Mouse (Mus musculus) CD4-positive, CD25-positive, alpha-beta regulatory T cell, adult 4 months (primary cell): ENCODE measurements around the gene Gm14124. TPM values are rescaled to one million over a fixed set of nuclear protein-coding genes. Genes with fewer than 3 reads are reported as not detected.
"Not testable (repeated sequence)": the region's sequence is repeated elsewhere in the genome, so short reads cannot be mapped to it uniquely, and the experiment has no call there.

Experiments used
- ATAC-seq: one replicate; pipeline ENCODE4 v1.8.0; 2017
- polyA plus RNA-seq, 2 experiments: library from polyadenylated mRNA; unstranded; fragments of 100-300 nt; shearing (Covaris generic); gene quantifications; one replicate each; pipeline ENCODE4 v1.2.1; 2017

Gm14124 gene
- polyA plus RNA-seq: under 1 TPM in 1 of 2 experiments, not detected in 1; 0.32 TPM

DNA sequence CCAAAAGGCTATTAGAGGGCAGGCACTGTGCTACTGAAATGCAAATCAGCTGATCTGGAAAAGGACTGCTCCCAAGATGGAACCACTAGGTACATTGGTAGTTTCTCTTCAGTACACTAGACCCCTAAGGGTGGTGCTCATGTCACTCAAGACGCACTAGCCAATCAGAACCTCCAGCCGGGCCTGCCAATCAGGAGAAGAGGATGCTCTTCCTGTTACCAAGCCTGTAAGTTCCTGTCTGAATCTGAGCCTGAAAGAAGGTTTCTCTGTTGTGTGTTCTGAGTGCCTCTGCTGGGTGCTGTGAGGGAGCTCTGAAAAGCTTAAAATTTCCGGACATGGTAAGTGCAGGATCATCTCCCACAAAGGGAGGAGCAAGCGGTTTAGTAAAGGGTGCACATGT is at the start of gene Gm14124:
Gene Gm14124, plus strand, starts transcription at position 227 of the 400 bp plus-strand sequence.
- not testable (repeated sequence) for ATAC-seq

DNA sequence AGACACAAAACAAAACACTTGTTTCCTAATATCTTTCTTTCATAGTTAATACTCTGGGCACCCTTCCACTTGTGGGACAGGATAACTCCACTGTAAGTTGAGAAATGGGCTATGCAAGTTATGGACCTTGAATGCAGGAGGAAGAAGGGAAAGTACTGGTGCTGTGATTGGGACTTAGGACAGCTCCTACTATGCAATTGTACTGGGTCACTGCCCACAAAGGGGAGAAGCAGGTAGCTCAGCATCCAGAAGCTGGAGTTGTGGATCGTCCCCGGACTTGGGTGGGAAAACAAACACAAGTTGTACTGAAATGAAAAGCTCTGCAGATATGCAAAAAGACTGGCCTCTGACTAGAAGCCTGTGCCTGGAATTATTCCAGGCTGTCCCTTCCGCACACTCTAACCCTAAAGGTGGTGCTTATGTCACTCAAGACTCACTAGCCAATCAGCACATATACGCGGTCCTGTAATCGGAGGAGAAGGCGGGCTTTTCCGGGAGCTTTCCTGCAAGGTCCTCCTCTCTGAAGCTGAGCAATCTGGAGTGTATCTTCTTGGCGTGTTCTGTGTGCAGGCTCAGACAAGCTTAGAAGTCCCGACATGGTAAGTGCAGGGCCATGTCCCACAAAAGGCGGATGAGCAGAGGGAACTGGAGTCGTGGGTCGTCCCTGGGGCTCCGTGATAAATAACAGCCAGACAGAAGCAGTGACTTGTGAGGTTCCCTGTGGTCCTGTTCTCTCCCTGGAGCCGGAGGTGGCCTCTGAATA is 39.5 kb upstream of the Gm14124 start, which contains the start of gene Zfp937:
Gene Zfp937, plus strand, starts transcription at position 474 of the 763 bp plus-strand sequence.
- ATAC-seq: peak; percentile 97

DNA sequence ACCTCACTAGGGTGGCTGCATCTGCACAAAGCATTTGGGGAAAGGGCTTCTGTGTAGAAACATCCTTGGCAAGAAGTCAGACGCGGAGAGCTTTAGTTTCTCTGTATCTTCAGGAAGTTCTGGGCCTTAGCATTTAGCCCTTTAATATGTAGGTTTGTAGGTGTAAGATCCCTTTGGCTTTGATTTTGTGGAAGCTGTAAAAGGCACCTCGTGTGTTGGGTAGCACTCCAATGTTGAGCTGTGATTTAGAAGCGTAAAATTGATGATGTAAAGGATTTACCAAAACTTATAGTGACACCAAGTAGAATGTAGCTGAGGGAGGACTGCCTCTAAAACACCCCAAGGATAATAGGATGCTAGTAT is 39.0 kb upstream of the Gm14124 start:
- ATAC-seq: peak; percentile 32

DNA sequence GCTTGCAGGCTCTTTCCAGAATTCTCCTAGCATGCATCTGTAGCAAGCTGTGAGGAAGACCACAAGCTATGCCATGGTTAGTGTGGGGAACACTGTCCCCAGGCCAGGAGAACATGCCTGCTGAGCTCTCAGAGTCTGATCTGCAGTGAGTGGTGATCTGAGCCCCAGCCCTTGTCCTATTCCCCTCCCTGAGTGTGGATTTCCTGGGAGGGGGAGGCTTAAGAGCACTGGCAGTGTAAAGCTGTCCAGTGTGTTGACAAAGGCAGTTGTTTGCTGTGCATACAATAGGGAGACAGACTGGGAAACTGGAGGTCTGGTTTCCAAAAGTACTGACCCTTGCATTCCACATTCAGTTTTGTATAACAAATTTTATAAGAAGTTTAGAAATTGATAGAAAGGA is 34.1 kb upstream of the Gm14124 start:
- ATAC-seq: not testable (repeated sequence)

DNA sequence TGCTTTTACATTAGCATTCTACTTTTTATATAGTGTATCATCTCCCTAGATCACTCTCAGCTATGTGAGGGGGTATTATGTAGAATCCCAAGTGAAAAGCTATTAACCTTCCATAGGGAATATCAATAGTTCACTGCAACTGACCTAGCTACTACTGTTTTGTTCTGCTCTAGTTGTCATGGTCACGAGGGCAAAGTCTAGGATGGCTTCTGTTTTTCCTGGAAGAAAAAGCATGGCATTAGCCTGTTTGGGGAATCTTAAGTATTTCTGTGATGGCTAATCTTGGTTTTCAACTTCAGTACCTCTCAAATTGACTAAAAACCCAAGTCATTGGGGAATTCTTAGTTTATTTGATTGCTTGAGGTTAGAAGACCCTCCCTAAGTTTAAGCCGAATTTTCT is 14.1 kb upstream of the Gm14124 start:
- no peak for ATAC-seq

DNA sequence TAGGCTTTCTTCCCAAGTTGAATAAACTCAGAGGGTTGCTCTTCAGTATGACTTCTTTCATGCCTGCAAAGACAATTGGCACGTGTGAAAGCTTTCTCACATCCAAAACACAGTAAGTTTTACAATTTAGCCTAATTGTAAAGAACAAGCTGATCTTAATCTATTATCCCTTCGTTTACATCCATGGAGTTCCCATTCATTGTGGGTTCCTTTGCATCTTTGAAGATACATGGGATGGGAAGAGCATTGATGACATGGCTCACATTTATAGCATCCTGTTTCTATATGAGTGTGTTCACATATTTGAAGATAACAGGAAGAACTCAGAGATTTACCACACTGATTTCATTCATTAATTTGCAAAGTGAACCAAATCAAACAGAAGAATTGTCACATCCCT is 1.8 kb upstream of the Gm14124 start, which contains the start of gene Gm21994:
Gene Gm21994, minus strand, starts transcription at position 101 of the 400 bp plus-strand sequence.
- ATAC-seq: not testable (repeated sequence)

DNA sequence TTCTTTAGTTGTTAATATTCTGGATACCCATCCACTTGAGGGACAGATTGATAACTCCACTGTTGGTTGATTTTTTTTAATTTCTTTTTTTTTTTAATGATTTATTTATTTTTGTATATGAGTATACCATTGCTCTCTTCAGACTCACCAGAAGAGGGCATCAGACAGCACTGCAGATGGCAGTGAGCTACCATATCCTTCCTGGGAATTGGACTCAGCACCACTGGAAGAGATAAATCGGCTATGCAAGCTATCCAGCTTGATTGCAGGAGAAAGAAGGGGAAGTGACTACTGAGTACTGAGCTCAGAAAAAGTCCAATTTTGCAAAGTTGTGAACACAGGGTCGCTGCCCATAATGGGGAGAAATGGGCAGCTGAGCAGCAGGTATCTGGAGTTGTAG is 456 bp upstream of the Gm14124 start:
- ATAC-seq: not testable (repeated sequence)

DNA sequence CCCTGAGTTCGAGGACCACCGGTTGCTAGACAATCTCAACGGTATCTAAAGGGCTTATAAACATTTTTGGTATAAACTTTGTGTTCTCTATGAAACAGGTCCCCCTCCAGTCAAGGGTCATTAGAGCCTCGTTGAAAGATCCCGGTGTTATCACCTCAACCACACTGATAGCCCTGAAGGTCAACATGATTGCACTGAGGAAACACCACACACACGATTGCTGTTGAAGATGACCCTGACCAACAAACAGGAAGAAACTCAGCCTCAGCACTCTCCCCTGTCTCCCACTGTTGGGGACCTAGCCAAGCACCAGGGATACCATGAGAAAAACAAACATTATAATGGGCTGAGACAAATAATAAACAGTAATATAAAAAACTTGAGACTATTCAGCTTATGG is 36.4 kb downstream of the Gm14124 start:
- ATAC-seq: no peak

DNA sequence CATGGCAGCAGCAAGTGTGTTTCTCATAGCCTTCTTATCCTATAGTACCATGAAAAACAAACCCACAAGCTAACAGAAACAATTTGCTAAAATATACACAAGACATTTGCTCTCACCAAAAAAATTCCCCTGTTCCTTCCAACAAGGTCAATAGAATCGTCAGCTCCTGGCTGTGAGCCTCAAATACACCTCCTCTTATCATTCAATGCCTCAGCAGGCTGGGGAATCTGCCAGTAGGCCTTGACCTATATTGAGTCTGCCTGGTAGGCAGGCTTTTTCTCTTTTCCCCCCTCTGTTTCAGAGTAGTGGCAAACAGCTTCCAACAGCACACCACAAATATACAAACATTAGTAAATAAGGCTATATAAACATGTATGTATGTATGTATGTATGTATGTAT is 41.8 kb downstream of the Gm14124 start:
- ATAC-seq: no peak

DNA sequence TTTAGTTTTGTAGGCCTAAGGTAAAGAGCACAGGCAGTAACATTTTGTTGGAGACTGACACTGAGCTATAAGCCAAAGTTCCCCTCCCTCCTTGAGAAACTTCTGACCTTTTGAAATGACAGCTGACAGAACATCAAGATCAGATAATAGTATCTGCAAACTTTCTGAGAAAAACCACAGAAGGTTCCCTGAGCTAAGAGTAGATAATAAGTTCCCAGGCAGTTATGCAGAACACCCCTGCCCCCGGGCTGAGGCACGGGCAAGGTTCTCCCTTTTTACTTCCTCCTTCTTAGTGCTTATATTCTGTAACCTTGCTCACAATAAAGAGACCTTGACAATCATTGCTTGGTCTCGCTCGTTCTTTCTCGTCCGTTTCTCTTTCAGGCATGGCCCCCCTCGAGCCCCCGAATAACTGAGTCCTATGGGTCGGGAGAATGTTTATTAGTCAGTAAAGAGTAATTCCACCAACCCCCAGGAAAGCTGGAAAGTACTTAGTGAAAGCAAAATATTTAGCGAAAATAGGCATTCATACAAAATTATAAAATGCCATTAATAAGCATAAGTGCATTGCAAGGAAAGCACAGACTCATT is 50.0 kb downstream of the Gm14124 start:
- ATAC-seq: peak; percentile 58

DNA sequence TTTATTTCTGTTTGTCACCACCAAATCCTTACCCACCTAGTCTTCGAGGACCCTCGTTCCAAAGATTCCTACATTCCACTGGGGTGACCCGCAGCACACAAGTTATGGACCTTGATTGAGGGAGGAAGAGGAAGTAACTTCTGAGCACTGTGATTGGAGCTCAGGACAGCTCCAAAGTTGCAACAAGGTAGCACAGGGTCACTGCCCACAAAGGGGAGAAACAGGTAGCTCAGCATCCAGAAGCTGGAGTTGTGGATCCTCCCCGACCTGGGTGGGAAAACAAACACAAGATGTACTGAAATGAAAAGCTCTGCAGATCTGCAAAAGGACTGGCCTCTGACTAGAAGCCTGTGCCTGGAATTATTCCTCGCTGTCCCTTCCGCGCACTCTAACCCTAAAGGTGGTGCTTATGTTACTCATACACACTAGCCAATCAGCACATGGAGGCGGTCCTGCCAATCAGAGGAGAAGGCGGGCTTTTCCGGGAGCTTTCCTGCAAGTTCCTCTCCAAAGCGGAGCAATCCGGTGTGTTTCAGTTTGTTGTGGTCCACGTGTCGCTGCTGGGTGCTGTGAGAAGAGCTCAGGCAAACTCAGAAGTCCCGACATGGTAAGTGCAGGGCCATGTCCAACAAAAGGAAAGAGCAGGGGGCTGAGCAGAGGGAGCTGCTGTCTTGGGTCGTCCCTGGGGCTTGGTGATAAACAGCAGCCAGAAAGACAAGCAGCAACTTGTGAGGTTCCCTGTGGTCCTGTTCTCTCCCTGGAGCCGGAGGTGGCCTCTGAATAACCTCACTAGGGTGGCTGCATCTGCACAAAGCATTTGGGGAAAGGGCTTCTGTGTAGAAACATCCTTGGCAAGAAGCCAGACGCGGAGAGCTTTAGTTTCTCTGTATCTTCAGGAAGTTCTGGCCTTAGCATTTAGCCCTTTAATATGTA is 53.9 kb downstream of the Gm14124 start:
- ATAC-seq: peak; percentile 85

DNA sequence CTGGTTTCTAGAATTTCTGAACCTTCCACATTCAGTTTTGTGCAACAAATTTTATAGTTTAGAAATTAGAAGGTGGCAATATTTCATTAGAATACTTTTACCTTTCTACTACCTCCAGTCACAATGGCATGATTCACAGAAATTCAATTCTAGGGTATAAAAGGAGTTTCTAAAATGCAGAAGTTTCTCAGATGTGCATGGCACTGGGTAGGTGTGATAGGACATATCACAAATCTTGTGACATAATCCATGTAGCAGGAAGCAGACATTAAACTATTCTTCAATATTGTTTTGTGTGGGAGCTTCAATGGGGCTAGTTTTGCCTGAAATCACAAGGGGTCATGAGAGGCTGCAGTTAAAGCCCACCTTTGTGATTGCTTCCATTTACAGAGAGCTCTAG is 58.8 kb downstream of the Gm14124 start:
- ATAC-seq: no peak

DNA sequence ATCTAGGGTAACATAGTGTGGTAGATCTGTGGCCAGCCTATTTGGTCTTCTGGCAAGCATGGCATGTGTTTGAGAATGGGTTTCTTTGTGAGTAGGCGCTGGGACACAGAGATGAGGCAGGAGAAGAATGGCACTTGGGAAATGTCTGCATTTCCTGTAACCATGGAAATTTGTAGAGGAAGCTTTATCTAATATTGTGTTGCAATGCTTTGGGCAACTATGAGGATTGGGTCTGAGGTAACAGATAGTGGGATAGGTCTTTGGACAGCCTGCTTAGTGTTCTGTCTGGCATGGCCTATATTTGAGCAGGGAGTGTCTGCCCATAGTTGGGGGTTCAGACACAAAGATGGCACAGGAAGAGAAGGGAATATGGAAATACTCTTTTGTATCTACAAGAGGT is 61.7 kb downstream of the Gm14124 start:
- ATAC-seq: no peak

Other genes with a start within 250 kb of the Gm14124 start
- 10 to 100 TPM; 29.7 to 41.3 TPM for gene Zfp120, start 120.8 kb upstream of the Gm14124 start, polyA plus RNA-seq
- gene Gm10770, start 77.8 kb upstream of the Gm14124 start, polyA plus RNA-seq: not detected
- 1 to 10 TPM; 1.1 to 1.8 TPM for gene Gm14139, start 75.8 kb upstream of the Gm14124 start, polyA plus RNA-seq
- 10 to 100 TPM; 16.6 to 19.7 TPM for gene Zfp937, start 39.4 kb upstream of the Gm14124 start, polyA plus RNA-seq
- gene Gm21994, start 1.9 kb upstream of the Gm14124 start, polyA plus RNA-seq: 10 to 100 TPM; 27.8 to 46.0 TPM
- gene Gm10130, start 66.2 kb downstream of the Gm14124 start, polyA plus RNA-seq: 10 to 100 TPM in 1 of 2 experiments, 1 to 10 TPM in 1; 8.6 to 31.9 TPM
- 10 to 100 TPM in 1 of 2 experiments, 1 to 10 TPM in 1; 4.5 to 11.8 TPM for gene 3300002I08Rik, start 105.2 kb downstream of the Gm14124 start, polyA plus RNA-seq
- gene Zfp442, start 194.0 kb downstream of the Gm14124 start, polyA plus RNA-seq: 10 to 100 TPM; 12.4 to 14.2 TPM
- gene Zfp345, start 227.6 kb downstream of the Gm14124 start, polyA plus RNA-seq: under 1 TPM; 0.86 to 0.91 TPM